35 mouse cellular contexts compared by ENCODE assay signal in the genomic region with DNA sequence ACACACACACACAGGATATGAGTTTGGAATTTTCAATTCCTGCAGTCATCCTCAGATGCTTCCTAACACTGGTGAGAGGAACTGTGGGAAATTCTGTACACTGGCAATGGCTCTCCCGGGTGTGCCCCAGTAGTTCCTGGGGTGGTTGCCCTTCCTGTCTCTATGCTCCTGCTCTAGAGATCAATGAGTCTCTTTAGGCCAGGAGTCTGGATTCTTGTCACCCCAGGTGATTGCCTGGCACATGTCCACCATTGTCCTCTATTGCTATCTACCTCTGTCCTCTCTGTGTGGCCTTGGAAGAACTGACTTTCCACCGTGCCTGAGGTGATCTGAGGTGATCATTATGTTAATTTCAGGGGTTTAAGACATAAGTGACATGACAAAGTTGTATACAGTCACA. TPM values are rescaled to one million over a fixed set of nuclear protein-coding genes. Genes with fewer than 3 reads are reported as not detected.
"Had no signal": no experiment of that assay in that cellular context is flagged by ENCODE, and none has a peak within 500 bp of the region (broad histone marks: within the 10 kb centered on the region; RNA-seq: fewer than 3 reads in every experiment).

No protein-coding gene starts in this region.

- H3K4me3 ChIP-seq: heart, embryonic 12.5 days; heart, embryonic 13.5 days; heart, embryonic 15.5 days; hindbrain, embryonic 10.5 days; hindbrain, embryonic 12.5 days; hindbrain, embryonic 13.5 days; hindbrain, embryonic 15.5 days; intestine, embryonic 15.5 days; kidney, embryonic 15.5 days; layer of hippocampus, adult 2 months; left cerebral cortex, adult 2 months had no signal

- H3K27me3 ChIP-seq: heart, embryonic 12.5 days; heart, embryonic 13.5 days; heart, embryonic 15.5 days; hindbrain, embryonic 12.5 days; hindbrain, embryonic 13.5 days; hindbrain, embryonic 15.5 days; intestine, embryonic 15.5 days; kidney, embryonic 15.5 days had no signal

- H3K9me3 ChIP-seq: heart, embryonic 12.5 days; heart, embryonic 13.5 days; heart, embryonic 15.5 days; hindbrain, embryonic 10.5 days; hindbrain, embryonic 12.5 days; hindbrain, embryonic 13.5 days; hindbrain, embryonic 15.5 days; intestine, embryonic 15.5 days had no signal

- H3K27ac ChIP-seq: heart, embryonic 13.5 days; heart, embryonic 15.5 days; hindbrain, embryonic 10.5 days; hindbrain, embryonic 12.5 days; hindbrain, embryonic 13.5 days; hindbrain, embryonic 14.5 days; hindbrain, embryonic 15.5 days; hindbrain, postnatal 0 days; intestine, embryonic 15.5 days; kidney, embryonic 15.5 days; kidney, postnatal 0 days; layer of hippocampus, adult 2 months; left cerebral cortex, adult 2 months had no signal

- H3K4me1 ChIP-seq: hindbrain, embryonic 12.5 days; intestine, embryonic 15.5 days had no signal

- ATAC-seq: hindbrain, embryonic 16.5 days; hindbrain, postnatal 0 days; inflammation-experienced regulatory T-cells, adult 6 months; intestine, embryonic 15.5 days; intestine, embryonic 16.5 days; intestine, postnatal 0 days had no signal

- DNase-seq: heart, postnatal 10 days; heart, postnatal 14 days; heart, postnatal 36 days; heart, postnatal 4 days; kidney, adult 11 months; kidney, adult 18-20 months; kidney, adult 2 months; kidney, adult 8-10 months; kidney, adult 9 months; kidney, postnatal 10 days; kidney, postnatal 14 days; kidney, postnatal 25 days; kidney, postnatal 36 days; kidney, postnatal 4 days; layer of hippocampus, adult 9-11 months; layer of hippocampus, postnatal 36 days had no signal

- H3K9ac ChIP-seq: heart, embryonic 12.5 days; heart, embryonic 13.5 days; heart, embryonic 15.5 days; hindbrain, embryonic 12.5 days; hindbrain, embryonic 13.5 days; hindbrain, embryonic 14.5 days; hindbrain, embryonic 15.5 days; intestine, embryonic 15.5 days; kidney, embryonic 15.5 days had no signal

- H3K36me3 ChIP-seq: heart, embryonic 12.5 days; heart, embryonic 13.5 days; heart, embryonic 15.5 days; hindbrain, embryonic 10.5 days; hindbrain, embryonic 12.5 days; hindbrain, embryonic 13.5 days; hindbrain, embryonic 15.5 days; intestine, embryonic 15.5 days; kidney, embryonic 15.5 days had no signal

- H3K4me2 ChIP-seq: heart, embryonic 12.5 days; heart, embryonic 13.5 days; heart, embryonic 15.5 days; hindbrain, embryonic 12.5 days; hindbrain, embryonic 13.5 days; hindbrain, embryonic 14.5 days; hindbrain, embryonic 15.5 days; intestine, embryonic 15.5 days; kidney, embryonic 15.5 days had no signal

RNA-seq across cellular contexts. Expression of a gene that starts 10.8 kb away (rescaled TPM):
- total RNA-seq: hematopoietic stem cell, adult 5-6 weeks had no signal
- polyA plus RNA-seq: inflammation-experienced regulatory T-cells, adult 6 months had no signal
